Mouse (Mus musculus): Measurements from ENCODE around the gene Capzb.

The Capzb gene

DNA sequence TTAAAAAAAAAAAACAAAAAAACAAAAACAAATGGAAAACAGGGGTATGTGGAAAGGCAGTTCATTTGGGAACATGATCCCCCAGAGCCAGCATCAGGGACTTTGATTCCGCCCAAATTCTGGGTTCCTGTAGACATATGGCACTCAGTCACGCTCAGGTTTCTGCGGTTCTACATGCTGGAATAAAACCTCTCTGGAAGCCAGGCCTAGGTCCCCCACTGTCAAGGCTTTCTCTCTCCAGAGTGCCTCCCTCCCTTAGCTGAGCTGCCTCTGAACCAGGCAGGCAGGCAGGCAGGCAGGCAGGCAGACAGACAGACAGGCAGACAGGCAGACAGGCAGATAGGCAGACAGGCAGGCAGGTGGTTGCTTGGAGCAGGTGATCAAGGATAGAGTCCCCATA lies 77.5 kb downstream of the Capzb start:
- DNase-seq: no peak

DNA sequence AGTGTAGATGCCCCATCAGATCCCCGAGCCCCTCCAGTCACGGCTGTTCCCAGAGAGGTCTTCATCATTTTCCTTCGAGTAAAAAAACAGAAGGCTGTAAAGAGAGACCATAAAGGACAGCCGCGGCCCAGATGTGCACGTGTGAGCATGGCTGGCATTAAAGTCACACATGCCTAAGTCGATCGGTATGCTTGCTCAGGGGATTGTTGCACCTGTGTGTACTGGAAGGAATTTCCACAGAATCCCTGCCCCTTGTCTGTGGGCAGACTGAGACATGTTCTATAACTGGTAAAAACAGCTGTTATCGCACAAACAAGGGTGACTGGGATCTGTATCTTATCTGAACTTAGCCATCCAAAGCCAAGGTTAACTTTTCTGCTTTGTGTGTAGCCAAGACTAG lies 78.9 kb downstream of the Capzb start:
- no peak for DNase-seq

DNA sequence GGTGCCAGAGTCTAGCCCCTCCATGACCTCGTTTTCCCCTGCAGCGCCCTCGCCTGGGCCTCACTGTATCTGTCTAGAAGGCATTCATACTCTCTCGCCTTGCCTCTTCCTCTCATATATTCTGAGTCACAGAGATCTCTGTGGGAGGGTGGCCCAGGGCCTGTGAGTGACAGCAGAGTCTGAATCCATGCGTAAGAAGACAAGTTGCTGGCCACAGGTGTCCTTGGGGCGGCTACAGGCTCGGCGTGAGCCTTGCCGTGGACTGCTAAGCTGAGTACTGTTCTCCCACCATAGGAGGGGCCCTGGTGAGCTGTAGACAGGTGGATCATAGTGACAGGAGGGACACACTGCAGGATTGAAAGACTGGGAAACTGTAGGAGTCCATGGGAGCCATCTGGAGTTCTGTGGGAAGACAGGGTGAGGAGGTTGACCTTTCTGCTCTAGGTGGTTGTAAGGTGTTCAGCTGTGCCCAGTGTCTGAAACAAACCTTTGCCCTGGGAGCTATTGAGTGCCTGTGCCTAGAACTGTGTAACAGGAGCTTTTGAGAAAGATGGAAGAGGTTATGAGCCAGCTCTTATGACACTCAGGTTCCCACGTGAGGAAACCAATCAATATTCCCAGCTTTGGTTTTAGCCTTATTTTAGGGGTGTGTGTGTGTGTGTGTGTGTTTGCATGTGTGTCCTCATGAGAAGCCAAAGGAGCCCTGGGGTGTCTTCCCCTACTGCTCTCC lies 80.4 kb downstream of the Capzb start:
- no peak for DNase-seq

DNA sequence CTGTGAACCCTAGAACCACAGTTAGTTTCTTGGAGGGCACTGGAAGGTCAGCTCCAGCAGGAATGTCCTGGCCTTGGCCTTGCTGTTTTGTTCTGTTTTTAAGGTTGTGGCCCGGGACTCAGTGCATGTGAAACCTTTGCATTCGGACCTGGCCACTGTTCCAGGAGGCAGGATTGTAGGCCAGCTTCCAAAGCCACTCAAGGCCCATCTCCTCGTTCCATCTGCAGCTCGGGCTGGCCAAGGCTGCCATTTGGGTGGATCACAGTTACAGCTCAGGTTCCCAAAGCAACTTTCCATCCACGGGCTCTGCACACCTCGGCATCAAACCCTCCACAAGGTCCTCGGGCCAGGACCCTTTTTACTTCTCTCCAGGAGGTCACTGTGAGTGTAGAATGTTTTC lies 81.9 kb downstream of the Capzb start:
- DNase-seq: no peak

DNA sequence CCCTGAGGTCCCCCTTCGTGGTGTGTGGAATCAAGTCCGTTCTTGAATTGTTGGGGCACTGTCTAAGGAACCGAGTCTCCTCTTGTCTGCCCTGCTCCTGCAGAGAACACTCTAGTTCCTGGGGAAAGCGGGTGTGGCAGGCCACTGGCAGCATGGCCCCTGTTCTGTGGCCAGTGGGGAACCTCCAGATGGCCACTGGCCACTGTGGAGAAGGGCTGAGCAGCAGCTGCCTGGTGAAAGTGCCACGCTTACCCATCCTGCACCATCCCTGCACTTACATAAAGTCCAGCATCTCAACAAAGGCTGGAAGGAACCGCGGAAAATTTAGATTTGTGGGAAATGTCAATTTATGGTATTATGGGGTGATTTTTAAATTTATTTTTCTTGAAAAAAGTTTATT lies 83.7 kb downstream of the Capzb start:
- DNase-seq: no peak

DNA sequence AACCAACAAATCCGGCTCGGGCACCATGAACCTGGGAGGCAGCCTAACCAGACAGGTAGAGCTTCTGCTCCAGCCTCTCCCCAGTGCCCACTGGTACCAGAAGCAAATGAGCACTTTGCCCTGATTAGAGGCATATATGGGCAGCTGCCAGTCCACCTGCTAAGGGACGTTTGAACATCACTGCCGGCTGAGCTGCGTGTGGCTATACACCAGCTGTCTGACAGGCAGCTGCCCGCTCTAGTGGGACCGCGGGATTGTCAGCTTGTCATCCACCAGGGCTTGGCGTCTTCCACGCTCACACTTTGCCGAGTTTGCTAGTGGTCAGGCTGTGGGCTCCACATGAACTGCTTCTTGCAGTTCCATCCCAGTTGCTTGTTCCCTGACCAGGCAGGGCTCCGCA lies 87.8 kb downstream of the Capzb start:
- no peak for DNase-seq

DNA sequence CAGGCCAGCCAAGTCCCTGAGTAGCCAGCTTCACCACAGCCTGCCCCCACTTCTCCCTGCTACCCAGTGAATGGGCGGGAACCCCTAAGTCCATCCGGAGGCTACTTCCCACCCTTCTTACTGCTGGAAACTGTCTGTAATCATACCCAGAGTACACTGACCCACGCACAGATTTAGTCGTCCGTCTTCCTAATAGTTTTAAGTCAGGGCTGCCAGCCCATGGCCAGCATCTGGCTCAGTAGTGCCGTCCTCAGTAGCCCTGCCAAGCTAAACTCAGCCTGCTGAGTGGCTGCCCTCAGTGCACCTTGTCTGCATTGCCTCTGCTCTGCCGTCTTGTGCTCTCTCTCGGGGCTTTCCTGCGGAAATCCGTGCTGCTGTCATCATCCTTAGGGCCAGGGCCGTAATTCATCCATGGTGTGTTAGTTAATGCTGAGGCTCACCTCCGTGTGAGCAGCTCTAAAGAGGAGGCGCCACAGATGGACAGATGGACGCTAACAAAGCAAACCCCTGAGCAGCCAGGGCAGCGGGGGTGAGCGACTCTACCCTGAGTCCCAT lies 89.2 kb downstream of the Capzb start:
- peak; percentile 69 for DNase-seq

DNA sequence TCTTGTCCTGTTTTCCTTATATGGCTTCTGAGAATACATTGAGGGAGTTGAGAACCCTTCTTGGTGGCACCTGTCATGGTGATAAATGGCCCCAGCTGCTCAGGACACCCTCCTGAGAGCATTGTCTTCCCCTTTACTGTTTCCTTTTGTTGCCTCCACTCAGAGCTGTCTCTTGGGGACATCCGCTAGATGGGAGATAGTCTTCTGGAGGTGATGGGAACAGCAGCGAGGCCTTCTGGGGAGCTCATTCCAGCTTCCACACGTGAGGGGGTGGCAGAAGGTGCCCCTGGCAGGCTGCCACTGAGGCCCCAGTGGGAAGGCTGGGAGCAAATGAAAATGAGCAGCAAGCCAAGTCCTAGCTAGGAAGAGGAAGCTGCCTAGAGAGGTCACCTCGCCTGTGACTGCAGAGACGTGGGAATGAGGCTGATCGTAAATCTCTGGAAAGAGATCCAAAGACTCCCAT lies 90.3 kb downstream of the Capzb start:
- DNase-seq: peak; percentile 83

DNA sequence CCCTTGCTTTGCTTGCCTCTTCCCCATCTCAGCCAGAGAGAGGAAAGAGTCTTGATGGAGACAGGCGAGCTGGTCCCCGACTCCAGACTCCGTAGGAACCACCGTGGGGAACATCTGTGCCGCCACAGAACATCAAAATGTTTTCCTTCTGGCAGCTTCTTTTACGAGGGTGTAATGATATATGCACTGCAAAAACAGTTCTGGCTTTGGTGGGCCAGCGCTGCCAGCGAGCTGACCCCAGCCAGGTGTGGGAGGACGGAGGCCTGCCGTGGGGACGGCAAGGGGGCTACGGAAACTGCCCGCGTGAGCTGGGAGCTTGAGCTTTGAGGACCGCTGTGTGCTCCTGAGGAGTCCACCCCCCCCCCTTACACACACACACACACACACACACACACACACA lies 92.2 kb downstream of the Capzb start:
- DNase-seq: no peak

DNA sequence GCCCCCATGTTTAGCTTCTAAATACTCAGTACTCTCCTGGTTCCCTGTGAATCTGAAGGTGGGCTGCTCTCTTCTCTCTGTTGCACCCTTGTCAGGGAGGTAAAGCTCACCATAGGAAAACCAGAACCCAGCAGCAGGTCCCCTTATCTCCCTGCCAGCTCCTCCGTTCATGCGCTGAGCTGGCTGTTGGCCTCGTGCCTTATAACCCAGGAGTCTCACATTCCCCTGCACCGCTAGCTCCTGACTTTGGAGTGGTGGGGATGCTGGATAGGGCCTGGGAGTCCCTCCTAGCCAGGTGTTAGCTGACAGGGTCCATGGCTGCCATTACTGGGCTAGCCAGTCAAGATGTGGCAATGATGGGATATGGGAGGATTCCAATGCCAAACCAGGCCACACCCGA lies 93.5 kb downstream of the Capzb start:
- no peak for DNase-seq

DNA sequence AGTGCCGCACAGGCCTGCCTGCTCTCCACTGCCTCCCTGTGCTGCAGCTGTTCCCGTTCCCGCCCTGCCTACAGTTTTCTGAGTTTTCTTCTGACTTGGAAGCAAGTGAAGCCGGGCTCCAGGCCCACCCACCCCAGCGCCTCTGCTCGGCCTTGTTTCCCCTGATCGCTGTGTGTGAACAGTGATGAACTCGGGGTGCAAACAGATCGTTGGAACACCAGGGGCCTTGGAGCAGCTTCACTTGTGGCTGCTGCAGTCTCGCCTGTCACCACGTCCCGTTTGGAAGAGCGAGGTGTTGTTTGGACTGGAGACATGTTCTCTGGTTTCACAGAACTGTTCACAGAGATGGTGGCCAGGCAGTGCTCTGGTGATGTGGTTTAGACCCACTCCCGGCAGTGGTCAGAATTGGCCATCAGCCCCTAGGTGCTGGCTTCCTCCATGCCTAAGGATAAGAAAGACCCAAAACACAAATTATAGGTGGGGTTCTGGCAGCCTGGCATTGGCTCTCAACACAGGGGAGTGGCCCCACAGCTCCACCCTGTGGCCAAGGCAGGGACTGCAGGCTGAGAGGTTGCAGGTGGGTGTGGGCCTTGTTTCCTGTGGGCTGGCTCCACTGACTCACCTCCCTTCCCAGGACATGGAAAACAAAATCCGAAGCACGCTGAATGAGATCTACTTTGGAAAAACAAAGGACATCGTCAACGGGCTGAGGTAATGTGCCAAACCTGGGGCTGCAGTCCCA lies 94.6 kb downstream of the Capzb start:
- peak; percentile 89 for DNase-seq

DNA sequence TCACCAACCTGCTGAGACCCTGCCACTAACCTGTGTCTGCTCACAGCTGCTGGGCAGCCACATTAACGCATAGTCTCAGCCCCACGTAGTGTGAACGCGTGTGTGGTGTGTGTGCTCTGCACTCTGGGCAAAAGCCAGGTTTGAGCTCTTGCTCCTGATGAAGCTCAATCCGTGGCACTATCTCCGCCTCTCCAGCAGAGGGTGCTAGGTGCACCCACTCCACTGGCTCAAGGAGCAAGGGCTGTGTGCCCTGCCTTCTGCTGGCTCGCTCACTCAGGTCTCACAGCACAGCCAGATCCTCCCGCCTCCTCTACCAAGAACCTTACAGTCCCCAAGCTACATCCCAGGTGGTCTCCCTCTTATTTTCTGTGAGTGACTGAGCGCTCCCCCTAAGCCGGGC lies 96.3 kb downstream of the Capzb start:
- peak; percentile 68 for DNase-seq

DNA sequence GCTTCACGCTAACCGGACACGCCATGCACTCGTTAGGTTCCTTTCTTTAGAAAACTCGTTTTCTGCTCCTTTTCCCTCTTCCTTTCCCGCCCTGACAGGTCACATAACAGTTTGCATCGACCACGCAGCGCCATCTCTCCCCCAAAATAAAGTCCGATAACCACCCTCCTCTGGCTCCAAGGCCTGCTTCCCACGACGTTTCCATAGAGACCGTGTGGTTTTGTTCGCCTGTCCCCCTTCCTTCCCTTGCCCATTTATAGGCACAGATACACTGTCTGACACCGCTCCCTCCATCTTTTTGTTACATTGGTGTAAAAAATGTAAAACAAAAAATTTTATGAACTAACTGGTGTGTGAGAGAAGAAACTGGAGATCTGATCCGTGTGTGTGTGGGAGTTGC lies 98.4 kb downstream of the Capzb start:
- DNase-seq: no peak

DNA sequence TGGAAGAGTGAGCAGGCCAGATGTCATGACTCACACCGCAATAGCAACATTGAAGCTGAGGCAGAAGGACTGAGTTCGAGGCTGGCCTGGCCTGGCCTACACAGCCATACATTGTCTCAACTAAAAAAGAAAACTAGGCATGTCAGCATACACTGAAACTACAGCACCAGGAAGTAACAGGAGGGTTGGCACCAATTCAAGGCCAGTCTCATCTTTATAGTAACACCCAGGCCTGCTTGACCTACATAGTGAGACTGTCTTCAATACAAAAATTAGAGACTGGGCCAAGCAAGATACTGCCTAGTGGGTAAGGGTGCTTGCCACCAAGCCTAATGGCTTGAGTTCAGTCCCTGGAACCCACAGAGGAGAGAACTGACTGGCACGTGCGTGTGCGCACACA lies 99.3 kb downstream of the Capzb start:
- DNase-seq: no peak

DNA sequence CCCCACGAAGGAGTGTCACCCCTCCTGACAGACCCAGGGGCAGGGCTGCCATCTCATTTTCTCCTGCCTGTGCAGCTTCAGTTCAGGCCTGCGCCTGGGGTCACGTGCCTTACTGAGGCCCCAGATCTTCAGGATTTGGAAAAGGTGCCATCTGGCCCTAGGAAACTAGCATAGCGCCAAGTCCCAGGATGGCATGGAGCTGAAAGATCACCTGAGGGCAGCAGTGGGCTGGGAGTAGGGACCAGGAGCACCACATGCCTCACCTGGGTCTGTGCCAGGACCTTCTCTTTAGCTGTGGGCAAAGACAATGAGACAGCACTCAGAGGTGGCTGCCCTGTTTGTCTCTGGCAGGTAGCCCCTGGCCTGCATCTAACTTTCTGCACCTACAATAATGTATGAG lies 104.9 kb downstream of the Capzb start:
- peak; percentile 66 for DNase-seq

DNA sequence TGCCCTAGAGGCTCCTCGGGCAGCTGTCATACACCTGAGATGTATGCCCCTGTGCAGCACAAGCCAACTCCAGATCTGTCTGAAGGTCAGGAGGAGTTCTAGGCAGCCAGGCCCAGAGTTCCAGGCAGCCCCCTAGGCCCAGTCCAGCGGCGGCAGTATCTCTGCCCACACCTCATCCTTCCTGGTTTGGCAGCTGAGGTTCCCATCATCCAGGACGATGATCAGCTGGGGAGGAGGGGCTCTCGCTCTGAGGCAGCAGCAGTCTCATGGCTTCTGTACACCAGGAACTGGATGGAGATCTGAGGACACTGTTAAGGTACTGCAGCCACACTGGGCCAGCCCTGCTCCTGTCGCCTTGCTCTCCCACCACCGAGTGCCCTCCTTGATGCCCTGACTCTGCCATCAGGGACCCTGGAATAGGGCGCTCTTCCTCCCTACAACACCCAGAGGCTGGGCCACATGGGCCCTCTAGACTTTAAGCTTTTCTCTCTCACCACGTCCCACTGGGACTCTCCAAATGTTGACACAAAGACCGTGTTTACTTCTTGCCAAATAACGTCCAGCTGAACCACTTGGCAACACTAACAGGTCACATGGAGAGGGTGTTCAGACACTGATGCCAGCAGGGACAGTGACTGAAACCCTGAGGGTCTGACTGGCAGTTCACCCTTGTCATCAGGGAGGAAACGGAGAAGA lies 106.1 kb downstream of the Capzb start:
- DNase-seq: no peak

DNA sequence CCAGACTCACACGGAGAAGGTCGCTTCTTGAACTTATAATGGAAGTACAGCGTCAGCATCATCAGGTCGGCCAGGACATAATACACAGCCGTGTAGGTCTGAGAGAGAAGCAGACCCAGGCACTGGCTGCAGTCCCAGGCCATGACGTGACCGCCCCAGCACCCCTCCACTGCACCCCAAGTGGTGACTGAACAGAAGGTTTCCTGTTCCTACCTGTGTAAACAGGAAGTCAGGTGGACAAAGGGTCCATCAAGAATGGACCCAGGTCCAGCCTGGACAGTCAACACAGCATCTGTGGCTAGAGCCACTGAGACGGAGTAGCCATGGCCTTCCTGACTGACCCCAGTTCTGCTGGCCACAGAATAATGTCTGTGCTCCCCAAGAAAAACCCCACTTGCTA lies 109.1 kb downstream of the Capzb start:
- no peak for DNase-seq

DNA sequence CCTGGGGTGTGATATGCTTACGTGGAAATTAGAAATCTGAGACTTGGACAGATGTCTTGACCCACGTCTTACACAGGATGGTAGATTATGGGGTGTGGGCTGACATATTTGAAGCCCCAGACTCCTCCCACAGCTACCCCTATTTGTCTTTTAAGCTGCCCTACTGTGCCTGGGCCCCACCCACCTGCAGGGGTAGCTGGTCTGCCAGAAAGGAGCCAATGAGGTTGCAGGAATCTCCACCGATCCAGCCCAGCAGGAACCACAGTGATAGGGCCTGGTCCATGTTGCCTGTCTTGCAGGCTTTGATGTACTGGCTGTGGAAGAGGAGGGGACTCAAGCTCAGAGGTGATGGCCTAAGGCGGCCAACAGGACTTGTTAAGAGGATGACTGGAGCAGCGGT lies 109.5 kb downstream of the Capzb start:
- no peak for DNase-seq

DNA sequence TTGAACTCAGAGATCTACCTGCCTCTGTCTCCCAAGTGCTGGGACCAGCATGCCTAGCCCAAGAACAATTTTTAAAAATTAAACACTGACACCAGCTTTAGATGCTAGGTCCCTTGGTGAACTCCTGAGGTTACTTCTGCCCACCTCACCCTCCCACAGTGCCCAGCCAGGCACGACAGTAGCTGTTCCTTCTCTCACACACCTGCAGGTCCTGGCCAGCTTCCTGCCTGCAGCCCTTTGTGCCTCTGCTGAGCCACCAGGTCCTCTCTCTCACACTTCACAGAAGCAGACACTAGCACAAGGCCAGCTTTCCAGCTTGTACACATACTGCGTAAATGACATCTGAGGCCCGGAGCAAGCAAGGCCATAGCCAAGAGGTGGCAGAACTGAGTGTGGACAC lies 112.8 kb downstream of the Capzb start:
- no peak for DNase-seq

DNA sequence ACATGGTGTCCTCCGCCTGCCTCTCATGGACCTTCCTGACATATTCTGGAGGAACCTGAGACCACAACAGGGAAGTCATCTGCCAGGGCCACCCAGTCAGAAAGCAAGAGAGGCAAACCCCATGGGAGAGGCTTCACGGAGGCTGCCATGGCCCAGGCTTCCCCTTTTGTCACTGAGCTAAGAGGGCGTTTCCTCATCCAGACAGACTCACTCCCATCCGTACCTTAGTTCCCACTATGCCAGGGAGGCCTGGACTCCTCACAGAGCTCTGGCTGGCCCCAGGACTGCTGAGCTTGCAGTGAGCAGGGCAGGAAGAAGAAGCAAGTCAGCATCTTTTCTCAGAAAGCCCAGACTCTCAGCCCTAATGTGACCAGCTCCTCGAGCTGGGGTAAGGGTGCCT lies 115.2 kb downstream of the Capzb start:
- DNase-seq: peak; percentile 60

DNA sequence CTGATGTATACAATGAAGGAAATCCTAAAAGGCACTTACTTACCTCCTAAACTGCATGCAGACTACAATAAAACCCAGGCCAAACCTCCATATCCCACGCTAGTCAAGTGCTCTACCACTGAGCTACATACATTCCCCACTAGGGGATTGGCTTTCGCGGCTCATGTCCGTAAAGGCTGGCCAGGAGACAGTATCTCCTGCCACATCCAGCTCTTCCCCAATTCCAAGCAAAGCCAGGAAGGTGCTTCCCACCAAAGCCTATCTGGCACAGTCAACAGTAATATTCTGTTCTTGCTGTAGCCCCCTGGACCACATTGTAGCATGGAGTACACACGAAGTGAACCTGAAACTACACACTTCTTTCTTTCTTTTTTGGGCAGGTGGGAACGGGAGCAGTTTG lies 117.0 kb downstream of the Capzb start:
- no peak for DNase-seq

DNA sequence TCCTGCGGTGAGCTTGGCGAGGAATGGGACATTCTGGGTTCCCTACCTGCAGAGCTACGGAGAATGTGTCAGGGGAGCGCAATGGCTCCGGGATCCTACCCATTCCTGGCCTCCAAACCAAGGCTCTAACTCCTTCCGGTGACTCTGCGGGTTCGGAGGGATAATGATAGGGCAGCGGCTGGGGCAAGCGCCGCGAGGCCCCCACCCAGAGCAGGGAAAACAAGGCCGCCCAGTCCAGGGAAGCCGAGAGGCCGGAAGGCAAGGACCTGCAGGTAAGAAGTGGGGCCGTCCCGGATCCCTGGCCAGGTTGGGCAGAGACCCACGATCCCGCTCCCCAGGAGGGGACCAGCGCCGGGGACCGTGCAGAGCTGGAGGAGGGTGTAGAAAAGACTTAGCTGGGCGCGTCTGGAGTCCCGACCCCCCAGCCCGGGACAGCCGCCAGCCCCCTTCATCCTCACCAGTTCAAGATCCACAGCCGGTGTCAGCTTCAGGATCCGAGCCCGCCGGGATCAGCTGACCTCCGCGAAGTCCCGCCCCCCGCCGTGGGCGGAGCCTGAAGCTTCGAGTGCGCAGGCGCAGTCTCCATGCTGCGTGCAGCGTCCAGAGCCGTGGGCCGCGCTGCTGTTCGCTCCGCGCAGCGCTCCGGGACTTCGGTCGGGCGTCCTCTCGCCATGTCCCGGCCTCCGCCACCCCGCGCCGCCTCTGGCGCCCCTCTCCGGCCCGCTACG lies 117.6 kb downstream of the Capzb start, which contains the start of the genes Pqlc2 and Akr7a5:
Pqlc2 (minus strand) TSS at position 538 of the 728 bp plus-strand sequence.
Akr7a5 (plus strand) TSS at position 574 of the 728 bp plus-strand sequence.
- peak; percentile 99 for DNase-seq
